Mouse (Mus musculus): Measurements from ENCODE around the gene Tmem110. TPM values are rescaled to one million over a fixed set of nuclear protein-coding genes. Genes with fewer than 3 reads are reported as not detected.
A peak's percentile ranks its signal among the peaks of the same experiment; 100 is the strongest.

The Tmem110 gene
- not detected in 2 replicates for polyA plus RNA-seq (2012; ENCODE audit: insufficient read depth, insufficient read length, low replicate concordance, missing spikeins)

- Histone ChIP-seq H3K4me3 (ENCODE audit: insufficient read depth, low read depth, low read length) (peak within 1 kb of the TSS; percentile 97), H3K4me1 (ENCODE audit: control insufficient read depth, insufficient read depth, low read length) (peaks cover 8% of the 10 kb centered on the region; the same call in 1 of the 2 replicates), H3K27ac (ENCODE audit: insufficient read depth, low read depth, low read length) (no peak within 1 kb of the TSS)
- under 1% methylated on average over 68 of the region's 68 CpGs for WGBS
- peak; percentile 88 for TF ChIP-seq POLR2A (IDR thresholded peaks at IDR 0.05; ENCODE audit: insufficient read depth, low read depth, low read length)
- TF ChIP-seq CTCF (IDR thresholded peaks at IDR 0.05; ENCODE audit: insufficient read depth, low read depth, low read length), result peak; percentile 13; the same call in 1 of the 2 replicates
These were observed at the start of gene Tmem110 for GRCm38 (mm10) chr14:30825476-30826131. TSS of gene Tmem110 (plus strand) at chr14:30825590.

- Histone ChIP-seq H3K4me3 (ENCODE audit: insufficient read depth, low read depth, low read length) (no peak overlapping the region), H3K27ac (ENCODE audit: insufficient read depth, low read depth, low read length) (no peak overlapping the region), H3K4me1 (ENCODE audit: control insufficient read depth, insufficient read depth, low read length) (no peaks in the 10 kb centered on the region; the same call in 1 of the 2 replicates)
- WGBS, result 92% methylated on average over 6 of the region's 6 CpGs
- TF ChIP-seq CTCF (IDR thresholded peaks at IDR 0.05; ENCODE audit: insufficient read depth, low read depth, low read length) (no peak), POLR2A (IDR thresholded peaks at IDR 0.05; ENCODE audit: insufficient read depth, low read depth, low read length) (no peak)
These were observed 40.8 kb upstream of the Tmem110 start for GRCm38 (mm10) chr14:30784614-30785013.

- TF ChIP-seq POLR2A (IDR thresholded peaks at IDR 0.05; ENCODE audit: insufficient read depth, low read depth, low read length), result no peak
- TF ChIP-seq CTCF (IDR thresholded peaks at IDR 0.05; ENCODE audit: insufficient read depth, low read depth, low read length), result no peak
- no peak overlapping the region for H3K4me3 ChIP-seq (ENCODE audit: insufficient read depth, low read depth, low read length)
- H3K27ac ChIP-seq (ENCODE audit: insufficient read depth, low read depth, low read length), result no peak overlapping the region
- no peaks in the 10 kb centered on the region; the same call in 1 of the 2 replicates for H3K4me1 ChIP-seq (ENCODE audit: control insufficient read depth, insufficient read depth, low read length)
- WGBS, result 16% methylated on average over 1 of the region's 1 CpGs
These were observed 35.9 kb upstream of the Tmem110 start for GRCm38 (mm10) chr14:30789471-30789870.

- H3K4me1 ChIP-seq (ENCODE audit: control insufficient read depth, insufficient read depth, low read length), result no peaks in the 10 kb centered on the region; the same call in 1 of the 2 replicates
- no peak overlapping the region for H3K27ac ChIP-seq (ENCODE audit: insufficient read depth, low read depth, low read length)
- 68% methylated on average over 3 of the region's 3 CpGs for WGBS
- no peak overlapping the region for H3K4me3 ChIP-seq (ENCODE audit: insufficient read depth, low read depth, low read length)
- TF ChIP-seq CTCF (IDR thresholded peaks at IDR 0.05; ENCODE audit: insufficient read depth, low read depth, low read length) (no peak), POLR2A (IDR thresholded peaks at IDR 0.05; ENCODE audit: insufficient read depth, low read depth, low read length) (no peak)
These were observed 32.5 kb upstream of the Tmem110 start for GRCm38 (mm10) chr14:30792871-30793270.

- H3K4me3 ChIP-seq (ENCODE audit: insufficient read depth, low read depth, low read length), result no peak overlapping the region
- TF ChIP-seq CTCF (IDR thresholded peaks at IDR 0.05; ENCODE audit: insufficient read depth, low read depth, low read length), result no peak
- TF ChIP-seq POLR2A (IDR thresholded peaks at IDR 0.05; ENCODE audit: insufficient read depth, low read depth, low read length), result no peak
- 95% methylated on average over 2 of the region's 2 CpGs for WGBS
- H3K27ac ChIP-seq (ENCODE audit: insufficient read depth, low read depth, low read length), result no peak overlapping the region
- no peaks in the 10 kb centered on the region for H3K4me1 ChIP-seq (ENCODE audit: control insufficient read depth, insufficient read depth, low read length)
These were observed 23.6 kb upstream of the Tmem110 start for GRCm38 (mm10) chr14:30801756-30802155.

- no peak overlapping the region for H3K27ac ChIP-seq (ENCODE audit: insufficient read depth, low read depth, low read length)
- WGBS, result 39% methylated on average over 3 of the region's 3 CpGs
- peaks cover under 1% of the 10 kb centered on the region; the same call in 1 of the 2 replicates for H3K4me1 ChIP-seq (ENCODE audit: control insufficient read depth, insufficient read depth, low read length)
These were observed 4.3 kb upstream of the Tmem110 start for GRCm38 (mm10) chr14:30821136-30821535.

DNA sequence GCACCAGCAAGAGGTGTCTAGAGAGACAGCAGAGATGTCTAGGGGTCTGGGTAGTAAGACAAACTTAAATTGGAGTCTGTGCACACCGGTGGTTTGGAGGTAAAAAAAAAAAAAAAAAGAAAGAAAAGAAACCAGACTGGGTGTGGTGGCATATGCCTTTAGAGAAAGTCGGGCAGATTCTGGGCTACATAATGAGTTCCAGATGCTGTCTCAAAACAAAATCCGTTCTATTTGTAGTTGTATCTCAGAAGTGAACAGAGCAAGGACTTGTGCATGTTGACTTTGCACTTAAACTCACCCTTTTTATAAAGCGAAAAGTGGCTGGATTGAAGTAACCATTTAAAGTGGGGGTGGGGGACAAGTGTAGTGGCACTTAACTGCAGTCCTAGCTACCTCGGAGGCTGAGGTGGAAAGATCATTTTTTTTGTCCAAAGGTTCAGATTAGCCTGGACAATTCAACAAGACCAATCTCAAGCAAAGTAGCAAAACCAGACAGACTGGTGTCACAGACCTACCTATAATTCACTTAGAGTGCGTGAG lies 864 bp upstream of the Tmem110 start:
- H3K4me3 ChIP-seq (ENCODE audit: insufficient read depth, low read depth, low read length), result no peak overlapping the region
- 65% methylated on average over 6 of the region's 6 CpGs for WGBS
- H3K4me1 ChIP-seq (ENCODE audit: control insufficient read depth, insufficient read depth, low read length), result peaks cover 8% of the 10 kb centered on the region; the same call in 1 of the 2 replicates
- TF ChIP-seq CTCF (IDR thresholded peaks at IDR 0.05; ENCODE audit: insufficient read depth, low read depth, low read length) (no peak), POLR2A (IDR thresholded peaks at IDR 0.05; ENCODE audit: insufficient read depth, low read depth, low read length) (no peak)
- no peak overlapping the region for H3K27ac ChIP-seq (ENCODE audit: insufficient read depth, low read depth, low read length)

More at GRCm38 (mm10) chr14:30821136-30821535, 4.3 kb upstream of the Tmem110 start:
- TF ChIP-seq POLR2A (IDR thresholded peaks at IDR 0.05; ENCODE audit: insufficient read depth, low read depth, low read length) (no peak), CTCF (IDR thresholded peaks at IDR 0.05; ENCODE audit: insufficient read depth, low read depth, low read length) (no peak)
- no peak overlapping the region for H3K4me3 ChIP-seq (ENCODE audit: insufficient read depth, low read depth, low read length)

DNA sequence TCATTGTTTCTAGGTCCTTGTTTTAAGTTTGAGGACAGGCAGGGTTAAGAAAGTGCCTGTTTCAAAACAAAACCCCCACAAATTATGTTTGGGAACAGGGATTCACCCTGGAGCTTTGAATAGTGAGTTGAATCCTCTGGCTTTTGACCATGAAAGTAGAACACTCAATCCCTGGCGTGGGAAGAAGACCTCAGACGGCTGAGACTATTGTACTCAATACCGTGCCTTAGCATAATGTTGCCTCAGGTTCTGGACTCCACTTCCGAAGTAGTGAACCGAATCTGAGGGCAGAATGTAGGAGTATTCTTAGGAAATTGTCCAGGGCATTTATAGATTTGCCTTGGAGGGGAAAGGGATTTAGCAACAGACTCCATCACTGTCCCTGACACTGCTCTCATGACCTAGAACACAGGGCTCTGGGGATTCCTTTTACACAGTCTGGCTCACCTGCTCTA lies 342 bp upstream of the Tmem110 start:
- 22% methylated on average over 5 of the region's 5 CpGs for WGBS
- Histone ChIP-seq H3K4me1 (ENCODE audit: control insufficient read depth, insufficient read depth, low read length) (peaks cover 8% of the 10 kb centered on the region; the same call in 1 of the 2 replicates), H3K27ac (ENCODE audit: insufficient read depth, low read depth, low read length) (no peak overlapping the region), H3K4me3 (ENCODE audit: insufficient read depth, low read depth, low read length) (peak overlapping the region; percentile 97)
- TF ChIP-seq POLR2A (IDR thresholded peaks at IDR 0.05; ENCODE audit: insufficient read depth, low read depth, low read length), result no peak

All from olfactory bulb, adult 2 months (tissue).